Mouse (Mus musculus) kidney, adult 2 months (tissue): ENCODE measurements around the gene Rreb1. TPM values are rescaled to one million over a fixed set of nuclear protein-coding genes. Genes with fewer than 3 reads are reported as not detected.
A peak's percentile ranks its signal among the peaks of the same experiment; 100 is the strongest.

Source experiments
- DNase-seq: peaks from one replicate; pipeline ENCODE4 v3.0.0; 2021
- H3K27ac ChIP-seq: fragments of 200-500 bp; 2 replicates; pipeline ENCODE4 v1.5.1; 2012; ENCODE audit warnings: low read depth, low read length, control low read depth, inconsistent platforms; ENCODE audit not compliant: insufficient read depth
- H3K27me3 ChIP-seq: fragments of 200-500 bp; replicated peaks from 2 replicates; pipeline ENCODE4 v1.6.1; 2012; ENCODE audit warnings: mild to moderate bottlenecking, moderate library complexity, low read length, inconsistent platforms; ENCODE audit not compliant: control insufficient read depth, insufficient read depth
- H3K36me3 ChIP-seq: fragments of 200-500 bp; 2 replicates; pipeline ENCODE4 v1.6.1; 2012; ENCODE audit warnings: mild to moderate bottlenecking, moderate library complexity, low read length, inconsistent platforms; ENCODE audit not compliant: control insufficient read depth, insufficient read depth
- H3K4me1 ChIP-seq: fragments of 200-500 bp; 2 replicates; pipeline ENCODE4 v1.6.1; 2011; ENCODE audit warnings: low read length; ENCODE audit not compliant: control insufficient read depth, insufficient read depth
- H3K4me3 ChIP-seq: fragments of 200-500 bp; 2 replicates; pipeline ENCODE4 v1.5.1; 2011; ENCODE audit warnings: mild to moderate bottlenecking, low read depth, low read length, control low read depth; ENCODE audit not compliant: insufficient read depth
- CTCF ChIP-seq: fragments of 200-500 bp; conservative IDR thresholded peaks from 2 replicates; pipeline ENCODE4 v1.5.1; 2011; ENCODE audit warnings: low read depth, mild to moderate bottlenecking, control low read depth, low read length, moderate library complexity, mixed read lengths; ENCODE audit not compliant: insufficient read depth, insufficient read length
- POLR2A ChIP-seq: fragments of 200-500 bp; IDR thresholded peaks from one replicate; pipeline ENCODE4 v1.6.1; 2011; ENCODE audit warnings: low read depth, low read length, control low read depth
- WGBS: fragments of 180-500 bp; shearing (Covaris S2); methylation state at CpG from one replicate; pipeline ENCODE4 v1.1.7; 2018; 5-methylcytosine and 5-hydroxymethylcytosine counted together
- polyA plus RNA-seq: library from polyadenylated mRNA; depleted of rRNA; stranded (reverse); fragments of >200 nt; gene quantifications from 2 replicates; pipeline ENCODE4 v1.2.3, GENCODE M21; 2012

Rreb1 gene
- polyA plus RNA-seq, 1 experiment, result 16.7 TPM

DNA sequence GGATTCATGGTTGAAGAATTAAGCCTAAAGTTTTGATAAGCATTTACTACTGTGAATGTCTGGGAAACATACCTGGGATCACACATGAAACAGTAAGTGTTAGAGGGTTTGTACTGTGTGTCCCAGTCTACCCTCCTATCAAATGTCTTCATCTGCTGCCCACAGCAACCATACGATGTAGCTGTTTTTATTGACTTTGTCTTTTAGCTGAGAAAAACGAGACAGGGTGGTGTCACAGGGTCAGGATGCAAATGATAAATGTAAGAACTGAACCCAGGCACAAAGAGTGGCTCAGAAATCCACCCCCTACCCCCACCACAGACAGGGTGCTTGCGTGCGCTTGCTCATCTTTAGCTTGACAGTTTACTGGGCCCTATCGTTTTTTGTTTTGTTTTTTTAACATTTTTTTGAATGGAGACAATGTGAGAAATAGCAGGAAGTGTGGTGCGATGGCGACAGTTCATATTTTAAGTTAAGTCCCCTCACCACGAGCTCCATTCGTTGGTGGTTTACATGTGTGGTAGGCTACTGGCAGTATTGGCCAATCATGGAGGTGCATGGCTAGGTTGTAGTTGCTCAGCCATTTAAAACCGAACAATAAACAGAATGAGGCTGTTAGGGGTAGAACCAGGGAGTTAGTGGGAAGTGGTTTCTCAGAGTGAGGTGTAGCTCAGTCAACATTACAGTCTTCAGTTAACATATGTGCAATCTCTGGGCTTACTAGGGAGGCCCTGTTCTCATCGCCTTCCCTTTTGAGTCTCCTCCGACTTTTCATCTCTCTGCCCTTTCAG, 92.1 kb downstream of the Rreb1 start:
- H3K36me3 ChIP-seq, result no peaks in the 10 kb centered on the region
- H3K27me3 ChIP-seq, result no peaks in the 10 kb centered on the region
- no peak overlapping the region for H3K4me3 ChIP-seq
- WGBS, result 68% methylated on average over 12 of the region's 12 CpGs
- peaks cover 45% of the 10 kb centered on the region; the same call in 1 of the 2 replicates for H3K4me1 ChIP-seq
- DNase-seq, result no peak
- H3K27ac ChIP-seq, result no peak overlapping the region
- no peak for TF ChIP-seq POLR2A
- no peak for TF ChIP-seq CTCF

DNA sequence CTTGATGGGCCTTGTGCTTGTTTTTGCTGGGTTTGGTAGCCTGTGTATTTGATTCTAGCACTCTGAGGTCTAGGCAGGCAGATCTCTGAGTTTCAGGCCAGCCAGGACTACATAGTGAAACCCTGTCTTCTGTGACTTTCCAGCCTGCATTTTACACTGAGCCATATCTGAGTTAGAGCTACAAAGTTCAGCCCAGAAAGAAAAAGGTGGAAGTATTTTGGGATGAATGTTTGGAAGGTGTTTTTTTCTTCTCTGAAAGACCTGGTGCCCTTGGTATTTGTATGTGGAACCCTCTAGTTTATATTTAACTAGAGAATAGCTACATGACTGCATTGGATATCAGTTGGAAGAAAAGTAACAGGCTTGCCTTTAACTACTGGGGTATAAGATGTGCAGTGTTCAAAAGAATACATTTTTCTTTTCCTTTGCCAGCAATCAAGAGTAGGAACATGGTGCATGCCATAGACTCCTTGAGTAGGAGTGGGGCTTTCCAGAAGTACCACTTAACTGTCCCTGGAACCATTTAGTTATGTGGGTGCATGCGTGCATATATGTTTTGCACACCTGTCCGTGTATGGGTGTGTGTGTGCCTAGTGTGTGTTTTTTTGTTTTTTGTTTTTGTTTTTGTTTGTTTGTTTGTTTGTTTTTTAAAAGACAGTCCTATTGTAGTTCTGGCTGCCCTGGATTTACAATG, 94.1 kb downstream of the Rreb1 start:
- H3K27me3 ChIP-seq, result no peaks in the 10 kb centered on the region
- H3K36me3 ChIP-seq, result no peaks in the 10 kb centered on the region
- H3K27ac ChIP-seq, result peak overlapping the region; percentile 99
- H3K4me1 ChIP-seq, result peaks cover 52% of the 10 kb centered on the region
- TF ChIP-seq POLR2A, result no peak
- no peak for TF ChIP-seq CTCF
- H3K4me3 ChIP-seq, result no peak overlapping the region
- peak; percentile 65 for DNase-seq
- 79% methylated on average over 2 of the region's 2 CpGs for WGBS

DNA sequence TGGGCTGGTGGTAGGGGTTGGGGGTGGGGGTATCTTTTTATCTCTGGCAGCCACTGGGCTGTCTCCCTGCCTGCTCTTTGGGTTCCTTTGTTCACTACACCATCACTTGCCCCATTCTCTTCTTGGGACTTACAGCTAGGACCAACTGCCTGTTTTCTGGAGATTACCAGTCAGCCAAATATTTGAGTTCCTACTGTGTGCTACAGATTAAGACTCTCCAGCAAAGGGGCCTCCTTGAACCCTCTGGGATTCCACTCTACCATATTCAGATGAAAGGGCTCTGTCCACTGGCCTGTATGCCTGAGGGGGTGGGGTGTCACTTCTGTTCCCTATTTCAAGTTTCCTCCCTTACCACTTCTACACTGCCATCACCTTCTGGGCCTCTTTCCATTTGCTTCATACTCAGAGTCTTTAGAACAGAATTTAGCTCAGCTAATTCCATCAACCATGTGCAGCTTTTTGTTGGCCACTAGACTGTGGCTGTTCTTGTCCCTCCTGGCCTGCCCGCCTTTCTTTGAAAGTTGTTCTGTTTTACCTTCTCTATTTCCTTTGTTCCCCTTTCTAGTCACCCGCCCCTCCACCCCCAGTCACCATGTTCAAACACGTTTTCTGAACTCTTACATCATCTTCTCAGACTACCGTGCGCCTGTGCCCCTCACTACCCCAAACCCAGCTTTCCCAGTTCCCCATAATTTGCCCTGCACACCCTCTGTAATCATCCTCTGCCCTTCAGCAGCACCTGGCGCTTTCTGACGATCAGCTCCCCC, 95.1 kb downstream of the Rreb1 start:
- H3K27ac ChIP-seq, result no peak overlapping the region
- 78% methylated on average over 7 of the region's 7 CpGs for WGBS
- no peaks in the 10 kb centered on the region for H3K36me3 ChIP-seq
- no peaks in the 10 kb centered on the region for H3K27me3 ChIP-seq
- H3K4me1 ChIP-seq, result peaks cover 59% of the 10 kb centered on the region
- TF ChIP-seq CTCF, result no peak
- TF ChIP-seq POLR2A, result no peak
- DNase-seq, result no peak
- no peak overlapping the region for H3K4me3 ChIP-seq

DNA sequence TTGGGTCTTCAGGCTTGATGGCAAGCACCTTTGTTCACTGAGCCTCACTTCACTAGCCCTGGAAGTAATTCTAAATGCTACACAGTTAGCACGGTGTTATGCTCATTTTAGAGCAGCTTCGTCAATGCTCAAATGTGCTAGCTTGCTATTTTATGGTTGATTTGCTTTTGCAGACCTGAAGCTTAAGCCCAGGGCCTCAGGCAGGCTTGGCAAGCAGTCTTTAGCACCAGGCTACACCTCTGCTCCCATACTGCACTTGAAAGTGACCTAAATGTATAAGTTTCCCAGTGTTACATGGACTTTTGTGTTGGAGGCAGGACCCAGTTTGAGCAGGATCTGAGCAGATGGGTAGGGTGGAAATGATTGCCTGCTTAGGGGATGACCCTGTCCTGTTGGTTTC, 97.7 kb downstream of the Rreb1 start:
- 40% methylated on average over 2 of the region's 2 CpGs for WGBS
- no peak for TF ChIP-seq POLR2A
- TF ChIP-seq CTCF, result no peak
- H3K36me3 ChIP-seq, result no peaks in the 10 kb centered on the region
- H3K27ac ChIP-seq, result peak overlapping the region; percentile 58
- no peak overlapping the region for H3K4me3 ChIP-seq
- no peaks in the 10 kb centered on the region for H3K27me3 ChIP-seq
- peaks cover 71% of the 10 kb centered on the region for H3K4me1 ChIP-seq
- DNase-seq, result peak; percentile 70

DNA sequence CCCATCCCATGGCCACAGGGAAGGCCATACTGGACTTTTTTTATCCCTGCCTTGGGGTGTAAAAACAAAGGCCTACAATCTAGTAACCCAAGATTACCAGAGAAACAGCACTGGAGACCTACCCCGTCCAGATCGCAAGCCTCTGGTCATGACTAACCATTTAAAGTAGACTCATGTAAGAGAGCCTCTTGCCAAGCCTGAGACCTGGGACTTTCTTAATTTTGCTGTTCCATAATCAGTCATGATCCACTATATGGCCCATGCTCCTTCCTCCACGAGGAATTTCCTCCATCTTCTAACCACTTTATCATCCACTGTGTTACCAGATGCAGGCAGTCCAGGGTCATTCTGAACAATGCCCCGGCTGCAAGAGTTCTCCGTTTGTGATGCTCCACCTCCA, 98.2 kb downstream of the Rreb1 start:
- H3K4me3 ChIP-seq, result no peak overlapping the region
- WGBS, result 51% methylated on average over 5 of the region's 5 CpGs
- DNase-seq, result no peak
- TF ChIP-seq CTCF (no peak), POLR2A (no peak)
- peaks cover 69% of the 10 kb centered on the region for H3K4me1 ChIP-seq
- H3K27ac ChIP-seq, result peak overlapping the region; percentile 58
- H3K36me3 ChIP-seq, result no peaks in the 10 kb centered on the region
- no peaks in the 10 kb centered on the region for H3K27me3 ChIP-seq

DNA sequence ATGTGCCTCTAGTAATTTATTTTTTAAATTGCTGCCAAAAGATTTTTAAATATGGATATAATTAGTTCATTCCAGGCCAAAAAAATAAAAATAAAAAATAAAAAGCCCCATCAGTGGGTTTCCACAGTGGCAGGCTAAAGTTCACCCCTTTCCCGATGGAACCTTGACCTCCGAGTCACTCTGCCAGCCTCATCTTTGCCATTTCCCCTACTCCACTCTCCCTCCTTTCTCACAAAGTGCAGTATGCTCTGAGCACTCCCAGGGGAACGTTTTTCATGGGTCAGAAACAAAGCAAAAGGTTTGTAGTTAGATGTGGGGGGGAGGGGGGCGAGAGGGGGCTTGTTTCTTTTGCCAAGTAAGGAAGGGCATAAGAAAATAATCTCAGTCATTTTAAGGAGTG, 98.6 kb downstream of the Rreb1 start:
- H3K4me1 ChIP-seq, result peaks cover 71% of the 10 kb centered on the region
- H3K36me3 ChIP-seq, result no peaks in the 10 kb centered on the region
- DNase-seq, result peak; percentile 75
- H3K27ac ChIP-seq, result no peak overlapping the region
- no peak for TF ChIP-seq POLR2A
- TF ChIP-seq CTCF, result no peak
- WGBS, result 38% methylated on average over 4 of the region's 4 CpGs
- H3K27me3 ChIP-seq, result no peaks in the 10 kb centered on the region
- no peak overlapping the region for H3K4me3 ChIP-seq

DNA sequence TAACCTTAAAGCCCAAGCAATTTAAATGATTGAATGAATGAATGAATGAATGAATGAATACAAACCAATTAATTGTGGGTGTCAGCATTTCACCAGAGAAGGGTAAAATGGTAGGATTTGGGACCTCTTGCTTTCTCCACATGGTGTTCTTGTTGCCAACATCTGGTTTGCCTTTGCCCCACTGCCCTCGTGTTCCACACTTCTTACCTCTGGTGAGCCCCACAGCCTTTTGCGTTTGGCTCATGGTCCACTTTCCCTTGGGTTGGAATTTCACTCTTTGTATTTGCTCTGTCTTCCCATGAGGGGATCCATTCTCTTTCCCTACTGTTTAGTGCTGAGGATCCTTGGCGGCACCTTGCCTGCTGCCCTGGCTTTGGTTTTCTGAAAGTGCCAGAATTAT, 99.0 kb downstream of the Rreb1 start:
- TF ChIP-seq POLR2A, result no peak
- TF ChIP-seq CTCF, result no peak
- H3K27ac ChIP-seq, result peak overlapping the region; percentile 64
- peaks cover 72% of the 10 kb centered on the region for H3K4me1 ChIP-seq
- no peaks in the 10 kb centered on the region for H3K27me3 ChIP-seq
- WGBS, result 52% methylated on average over 3 of the region's 3 CpGs
- H3K36me3 ChIP-seq, result no peaks in the 10 kb centered on the region
- no peak overlapping the region for H3K4me3 ChIP-seq
- DNase-seq, result peak; percentile 64
